Mouse (Mus musculus): ENCODE results near the gene Mtmr11.
"Not testable (repeated sequence)": the region's sequence is repeated elsewhere in the genome, so short reads cannot be mapped to it uniquely, and the experiment has no call there.

The Mtmr11 gene

GRCm38 (mm10) chr3:96199731-96200130 is 37.9 kb downstream of the Mtmr11 start:
- no peak for DNase-seq (ENCODE audit: extremely low read depth, low read depth, low spot score)

- no peak for DNase-seq (ENCODE audit: extremely low read depth, low read depth, low spot score)
Observed at GRCm38 (mm10) chr3:96207819-96208218, 46.0 kb downstream of the Mtmr11 start.

GRCm38 (mm10) chr3:96209242-96209641 is 47.4 kb downstream of the Mtmr11 start:
- DNase-seq (ENCODE audit: extremely low read depth, low read depth, low spot score), result no peak

- DNase-seq (ENCODE audit: extremely low read depth, low read depth, low spot score), result no peak
Observed at GRCm38 (mm10) chr3:96219191-96219641, 57.4 kb downstream of the Mtmr11 start.

GRCm38 (mm10) chr3:96219661-96220130 is 57.9 kb downstream of the Mtmr11 start, which contains the start of the genes Bola1 and Hist2h2ab:
TSS of gene Bola1 (minus strand) at chr3:96219709.
TSS of gene Hist2h2ab (plus strand) at chr3:96219865.
- DNase-seq (ENCODE audit: extremely low read depth, low read depth, low spot score), result peak; percentile 65

- not testable (repeated sequence) for DNase-seq (ENCODE audit: extremely low read depth, low read depth, low spot score)
Observed at GRCm38 (mm10) chr3:96220131-96220764, 58.4 kb downstream of the Mtmr11 start.

- DNase-seq (ENCODE audit: extremely low read depth, low read depth, low spot score), result peak; percentile 75
Observed at GRCm38 (mm10) chr3:96220765-96221639, 59.2 kb downstream of the Mtmr11 start, which contains the start of the genes Hist2h2ac and Hist2h2be. TSS of gene Hist2h2ac (minus strand) at chr3:96220880. TSS of gene Hist2h2be (plus strand) at chr3:96221119.

Data from fat pad, adult 2 months (tissue).